Mouse (Mus musculus): Measurements from ENCODE around the gene Ipo13.

Gene Ipo13

GRCm38 (mm10) chr4:117929391-117929881 is 14.6 kb upstream of the Ipo13 start, which contains the start of gene Artn:
Artn (minus strand) TSS chr4:117929763.
- Histone ChIP-seq H3K36me3 (ENCODE audit: insufficient read depth, low read length) (peaks cover 26% of the 10 kb centered on the region), H3K4me1 (replicated peaks; ENCODE audit: low read depth, low read length) (peaks cover 34% of the 10 kb centered on the region), H3K9me3 (ENCODE audit: low read length) (peaks cover 14% of the 10 kb centered on the region), H3K27me3 (ENCODE audit: insufficient read depth, low read length) (peaks cover 57% of the 10 kb centered on the region), H3K4me3 (replicated peaks; ENCODE audit: low read length) (peak within 1 kb of the TSS; percentile 77)
- TF ChIP-seq POU5F1 (IDR thresholded peaks at IDR 0.05; ENCODE audit: borderline replicate concordance, low read length) (no peak), NANOG (IDR thresholded peaks at IDR 0.05; ENCODE audit: borderline replicate concordance, low read length) (no peak), CTCF (conservative IDR thresholded peaks at IDR 0.05; ENCODE audit: low read length) (no peak)

GRCm38 (mm10) chr4:117928699-117929241 is 14.0 kb upstream of the Ipo13 start:
- Histone ChIP-seq H3K4me1 (replicated peaks; ENCODE audit: low read depth, low read length) (peaks cover 39% of the 10 kb centered on the region), H3K36me3 (ENCODE audit: insufficient read depth, low read length) (peaks cover 25% of the 10 kb centered on the region), H3K27me3 (ENCODE audit: insufficient read depth, low read length) (peaks cover 64% of the 10 kb centered on the region), H3K4me3 (replicated peaks; ENCODE audit: low read length) (peak overlapping the region; percentile 77), H3K9me3 (ENCODE audit: low read length) (peaks cover 14% of the 10 kb centered on the region)
- TF ChIP-seq POU5F1 (IDR thresholded peaks at IDR 0.05; ENCODE audit: borderline replicate concordance, low read length), result no peak
- TF ChIP-seq NANOG (IDR thresholded peaks at IDR 0.05; ENCODE audit: borderline replicate concordance, low read length), result no peak
- TF ChIP-seq CTCF (conservative IDR thresholded peaks at IDR 0.05; ENCODE audit: low read length), result no peak; the same call in 1 of the 2 replicates

- peaks cover 38% of the 10 kb centered on the region for H3K4me1 ChIP-seq (replicated peaks; ENCODE audit: low read depth, low read length)
- no peak overlapping the region for H3K4me3 ChIP-seq (replicated peaks; ENCODE audit: low read length)
- H3K27me3 ChIP-seq (ENCODE audit: insufficient read depth, low read length), result peaks cover 69% of the 10 kb centered on the region
- TF ChIP-seq CTCF (conservative IDR thresholded peaks at IDR 0.05; ENCODE audit: low read length) (peak; percentile 92), NANOG (IDR thresholded peaks at IDR 0.05; ENCODE audit: borderline replicate concordance, low read length) (no peak)
- peaks cover 14% of the 10 kb centered on the region for H3K9me3 ChIP-seq (ENCODE audit: low read length)
- peaks cover 23% of the 10 kb centered on the region for H3K36me3 ChIP-seq (ENCODE audit: insufficient read depth, low read length)
Observed at GRCm38 (mm10) chr4:117928234-117928633, 13.4 kb upstream of the Ipo13 start.

- TF ChIP-seq NANOG (IDR thresholded peaks at IDR 0.05; ENCODE audit: borderline replicate concordance, low read length), result no peak
- no peak for TF ChIP-seq POU5F1 (IDR thresholded peaks at IDR 0.05; ENCODE audit: borderline replicate concordance, low read length)
- TF ChIP-seq CTCF (conservative IDR thresholded peaks at IDR 0.05; ENCODE audit: low read length), result no peak
- Histone ChIP-seq H3K9me3 (ENCODE audit: low read length) (peaks cover 14% of the 10 kb centered on the region), H3K27me3 (ENCODE audit: insufficient read depth, low read length) (peaks cover 83% of the 10 kb centered on the region), H3K4me1 (replicated peaks; ENCODE audit: low read depth, low read length) (peaks cover 33% of the 10 kb centered on the region), H3K36me3 (ENCODE audit: insufficient read depth, low read length) (peaks cover 9% of the 10 kb centered on the region; the same call in 1 of the 2 replicates), H3K4me3 (replicated peaks; ENCODE audit: low read length) (peak overlapping the region; percentile 80)
Observed at GRCm38 (mm10) chr4:117926545-117927482, 12.0 kb upstream of the Ipo13 start.

GRCm38 (mm10) chr4:117924916-117925315 is 10.1 kb upstream of the Ipo13 start:
- TF ChIP-seq POU5F1 (IDR thresholded peaks at IDR 0.05; ENCODE audit: borderline replicate concordance, low read length) (no peak), CTCF (conservative IDR thresholded peaks at IDR 0.05; ENCODE audit: low read length) (no peak), NANOG (IDR thresholded peaks at IDR 0.05; ENCODE audit: borderline replicate concordance, low read length) (no peak)
- H3K9me3 ChIP-seq (ENCODE audit: low read length), result peaks cover 14% of the 10 kb centered on the region
- H3K27me3 ChIP-seq (ENCODE audit: insufficient read depth, low read length), result peaks cover 88% of the 10 kb centered on the region
- H3K4me1 ChIP-seq (replicated peaks; ENCODE audit: low read depth, low read length), result peaks cover 26% of the 10 kb centered on the region
- H3K4me3 ChIP-seq (replicated peaks; ENCODE audit: low read length), result no peak overlapping the region
- H3K36me3 ChIP-seq (ENCODE audit: insufficient read depth, low read length), result peaks cover 6% of the 10 kb centered on the region; the same call in 1 of the 2 replicates

GRCm38 (mm10) chr4:117923450-117923849 is 8.7 kb upstream of the Ipo13 start:
- H3K9me3 ChIP-seq (ENCODE audit: low read length), result peaks cover 14% of the 10 kb centered on the region
- H3K4me1 ChIP-seq (replicated peaks; ENCODE audit: low read depth, low read length), result peaks cover 16% of the 10 kb centered on the region
- H3K27me3 ChIP-seq (ENCODE audit: insufficient read depth, low read length), result peaks cover 81% of the 10 kb centered on the region
- TF ChIP-seq POU5F1 (IDR thresholded peaks at IDR 0.05; ENCODE audit: borderline replicate concordance, low read length) (no peak), CTCF (conservative IDR thresholded peaks at IDR 0.05; ENCODE audit: low read length) (no peak), NANOG (IDR thresholded peaks at IDR 0.05; ENCODE audit: borderline replicate concordance, low read length) (no peak)
- no peak overlapping the region for H3K4me3 ChIP-seq (replicated peaks; ENCODE audit: low read length)
- H3K36me3 ChIP-seq (ENCODE audit: insufficient read depth, low read length), result peaks cover 6% of the 10 kb centered on the region; the same call in 1 of the 2 replicates

GRCm38 (mm10) chr4:117921358-117921757 is 6.6 kb upstream of the Ipo13 start:
- Histone ChIP-seq H3K27me3 (ENCODE audit: insufficient read depth, low read length) (peaks cover 60% of the 10 kb centered on the region), H3K4me3 (replicated peaks; ENCODE audit: low read length) (no peak overlapping the region), H3K9me3 (ENCODE audit: low read length) (no peaks in the 10 kb centered on the region), H3K36me3 (ENCODE audit: insufficient read depth, low read length) (no peaks in the 10 kb centered on the region), H3K4me1 (replicated peaks; ENCODE audit: low read depth, low read length) (peaks cover 10% of the 10 kb centered on the region)
- no peak for TF ChIP-seq NANOG (IDR thresholded peaks at IDR 0.05; ENCODE audit: borderline replicate concordance, low read length)
- TF ChIP-seq POU5F1 (IDR thresholded peaks at IDR 0.05; ENCODE audit: borderline replicate concordance, low read length), result no peak
- no peak for TF ChIP-seq CTCF (conservative IDR thresholded peaks at IDR 0.05; ENCODE audit: low read length)

GRCm38 (mm10) chr4:117918762-117919161 is 4.0 kb upstream of the Ipo13 start:
- no peaks in the 10 kb centered on the region for H3K9me3 ChIP-seq (ENCODE audit: low read length)
- H3K27me3 ChIP-seq (ENCODE audit: insufficient read depth, low read length), result peaks cover 35% of the 10 kb centered on the region
- H3K4me1 ChIP-seq (replicated peaks; ENCODE audit: low read depth, low read length), result peaks cover 18% of the 10 kb centered on the region
- H3K4me3 ChIP-seq (replicated peaks; ENCODE audit: low read length), result no peak overlapping the region
- TF ChIP-seq POU5F1 (IDR thresholded peaks at IDR 0.05; ENCODE audit: borderline replicate concordance, low read length) (no peak), NANOG (IDR thresholded peaks at IDR 0.05; ENCODE audit: borderline replicate concordance, low read length) (no peak)
- no peaks in the 10 kb centered on the region for H3K36me3 ChIP-seq (ENCODE audit: insufficient read depth, low read length)

Data from E14TG2a.4 (cell line).